Mouse (Mus musculus) lung, embryonic 14.5 days (tissue): ENCODE results near the gene Ciapin1. TPM values are rescaled to one million over a fixed set of nuclear protein-coding genes. Genes with fewer than 3 reads are reported as not detected.
A peak's percentile ranks its signal among the peaks of the same experiment; 100 is the strongest.

Experiments
- ATAC-seq: fragments of 200-750 bp; cut with Nextera tagmentation; 2 replicates; pipeline ENCODE4 v1.8.0; 2017; ENCODE audit warnings: mild to moderate bottlenecking, moderate TSS enrichment, moderate library complexity; ENCODE audit not compliant: insufficient read depth
- DNase-seq: peaks from one replicate; pipeline ENCODE4 v3.0.0-alpha.2; 2015
- H3K27ac ChIP-seq: fragments of 300-500 bp; sonication (generic); 2 replicates; pipeline ENCODE4 v1.5.1; 2014; ENCODE audit warnings: low read depth, mild to moderate bottlenecking, moderate library complexity
- H3K27me3 ChIP-seq: fragments of 300-500 bp; sonication (generic); 2 replicates; pipeline ENCODE4 v1.6.1; 2014; ENCODE audit warnings: low read length, control low read depth; ENCODE audit not compliant: insufficient read depth
- H3K36me3 ChIP-seq: fragments of 300-500 bp; sonication (generic); 2 replicates; pipeline ENCODE4 v1.6.1; 2014; ENCODE audit warnings: control low read depth; ENCODE audit not compliant: insufficient read depth
- H3K4me1 ChIP-seq: fragments of 300-500 bp; sonication (generic); 2 replicates; pipeline ENCODE4 v1.6.1; 2014; ENCODE audit warnings: antibody characterized with exemption, control low read depth; ENCODE audit not compliant: insufficient read depth
- H3K4me2 ChIP-seq: fragments of 300-500 bp; sonication (generic); 2 replicates; pipeline ENCODE4 v1.6.1; 2014; ENCODE audit warnings: mild to moderate bottlenecking
- H3K4me3 ChIP-seq: fragments of 300-500 bp; sonication (generic); 2 replicates; pipeline ENCODE4 v1.5.1; 2014; ENCODE audit warnings: low read depth, low read length
- H3K9ac ChIP-seq: fragments of 300-500 bp; sonication (generic); 2 replicates; pipeline ENCODE4 v1.6.1; 2014
- H3K9me3 ChIP-seq: fragments of 300-500 bp; sonication (generic); 2 replicates; pipeline ENCODE4 v1.6.1; 2016; ENCODE audit warnings: low read depth, low read length, control low read depth
- CTCF ChIP-seq: IDR thresholded peaks from 2 replicates; pipeline ENCODE4 v1.5.1; 2016; ENCODE audit warnings: antibody characterized with exemption, low read depth
- WGBS: fragments of 180-500 bp; shearing (Covaris S2); extraction: QIAGEN DNeasy Blood & Tissue Kit; methylation state at CpG from one replicate; pipeline ENCODE4 v1.1.7; 2014; 5-methylcytosine and 5-hydroxymethylcytosine counted together
- polyA plus RNA-seq: library from polyadenylated mRNA; unstranded; fragments of >200 nt; fragmentation: Nextera tagmentation; extraction: Ambion mirVana; gene quantifications from 2 replicates; pipeline ENCODE4 v1.2.1, GENCODE M21; 2014

Ciapin1 gene
- polyA plus RNA-seq, 1 experiment from 2014 or later = 105 TPM

GRCm38 (mm10) chr8:94874358-94874757 lies 36.2 kb upstream of the Ciapin1 start:
- H3K9ac ChIP-seq = no peak overlapping the region

GRCm38 (mm10) chr8:94872576-94872975 lies 34.4 kb upstream of the Ciapin1 start:
- 0 out of 2 replicates have a peak overlapping the region, but pooled peaks have one; percentile 8 for H3K4me3 ChIP-seq
- peaks cover 6% of the 10 kb centered on the region; the same call in 1 of the 2 replicates for H3K27me3 ChIP-seq
- TF ChIP-seq CTCF = no peak
- no peaks in the 10 kb centered on the region for H3K9me3 ChIP-seq
- no peak overlapping the region; the same call in 1 of the 2 replicates for H3K9ac ChIP-seq
- H3K4me2 ChIP-seq = peak overlapping the region; percentile 90; the same call in 1 of the 2 replicates
- H3K27ac ChIP-seq = no peak overlapping the region
- no peak for ATAC-seq
- peaks cover 38% of the 10 kb centered on the region for H3K4me1 ChIP-seq
- no peak for DNase-seq
- 0 out of 2 replicates have a peak, but pooled peaks cover 5% of the 10 kb centered on the region for H3K36me3 ChIP-seq
- WGBS = 74% methylated on average over 2 of the region's 2 CpGs

More at GRCm38 (mm10) chr8:94874358-94874757, 36.2 kb upstream of the Ciapin1 start:
- 8% methylated on average over 6 of the region's 6 CpGs for WGBS
- peak; percentile 86 for DNase-seq
- Histone ChIP-seq H3K4me2 (peak overlapping the region; percentile 94), H3K27ac (no peak overlapping the region), H3K9me3 (no peaks in the 10 kb centered on the region), H3K4me1 (peaks cover 34% of the 10 kb centered on the region), H3K36me3 (no peaks in the 10 kb centered on the region), H3K27me3 (peaks cover 6% of the 10 kb centered on the region; the same call in 1 of the 2 replicates), H3K4me3 (peak overlapping the region; percentile 70)
- TF ChIP-seq CTCF = peak; percentile 94
- ATAC-seq = no peak

GRCm38 (mm10) chr8:94872156-94872555 lies 34.0 kb upstream of the Ciapin1 start:
- ATAC-seq (no peak), DNase-seq (peak; percentile 4)
- H3K27ac ChIP-seq = no peak overlapping the region
- H3K27me3 ChIP-seq = peaks cover 6% of the 10 kb centered on the region; the same call in 1 of the 2 replicates
- no peaks in the 10 kb centered on the region for H3K9me3 ChIP-seq
- 38% methylated on average over 3 of the region's 3 CpGs for WGBS
- H3K4me3 ChIP-seq = 0 out of 2 replicates have a peak overlapping the region, but pooled peaks have one; percentile 8
- H3K9ac ChIP-seq = no peak overlapping the region; the same call in 1 of the 2 replicates
- no peak for TF ChIP-seq CTCF
- peak overlapping the region; percentile 90; the same call in 1 of the 2 replicates for H3K4me2 ChIP-seq
- 0 out of 2 replicates have a peak, but pooled peaks cover 9% of the 10 kb centered on the region for H3K36me3 ChIP-seq
- peaks cover 38% of the 10 kb centered on the region for H3K4me1 ChIP-seq

GRCm38 (mm10) chr8:94871108-94871894 lies 33.1 kb upstream of the Ciapin1 start:
- peaks cover 32% of the 10 kb centered on the region for H3K4me1 ChIP-seq

GRCm38 (mm10) chr8:94870474-94871107 lies 32.4 kb upstream of the Ciapin1 start:
- WGBS = 5% methylated on average over 22 of the region's 22 CpGs
- no peak for TF ChIP-seq CTCF
- no peak overlapping the region for H3K27ac ChIP-seq

More at GRCm38 (mm10) chr8:94871108-94871894, 33.1 kb upstream of the Ciapin1 start:
- peak overlapping the region; percentile 44 for H3K4me3 ChIP-seq
- ATAC-seq (peak; percentile 76), DNase-seq (peak; percentile 87)
- no peak for TF ChIP-seq CTCF
- no peaks in the 10 kb centered on the region for H3K9me3 ChIP-seq
- peak overlapping the region; percentile 52 for H3K9ac ChIP-seq
- peak overlapping the region; percentile 90 for H3K4me2 ChIP-seq
- peak overlapping the region; percentile 58; the same call in 1 of the 2 replicates for H3K27ac ChIP-seq
- 3% methylated on average over 6 of the region's 7 CpGs for WGBS
- peaks cover 6% of the 10 kb centered on the region; the same call in 1 of the 2 replicates for H3K27me3 ChIP-seq
- peaks cover 15% of the 10 kb centered on the region; the same call in 1 of the 2 replicates for H3K36me3 ChIP-seq

GRCm38 (mm10) chr8:94870003-94870402 lies 31.8 kb upstream of the Ciapin1 start:
- Histone ChIP-seq H3K27ac (no peak overlapping the region), H3K4me2 (peak overlapping the region; percentile 90), H3K4me3 (peak overlapping the region; percentile 44), H3K9me3 (no peaks in the 10 kb centered on the region), H3K36me3 (peaks cover 28% of the 10 kb centered on the region), H3K9ac (no peak overlapping the region), H3K4me1 (peaks cover 25% of the 10 kb centered on the region), H3K27me3 (peaks cover 3% of the 10 kb centered on the region; the same call in 1 of the 2 replicates)
- no peak for ATAC-seq
- no peak for TF ChIP-seq CTCF
- no peak for DNase-seq
- WGBS = 26% methylated on average over 4 of the region's 4 CpGs

More at GRCm38 (mm10) chr8:94870474-94871107, 32.4 kb upstream of the Ciapin1 start:
- ATAC-seq = peak; percentile 21; the same call in 1 of the 2 replicates
- Histone ChIP-seq H3K9me3 (no peaks in the 10 kb centered on the region), H3K4me2 (peak overlapping the region; percentile 90), H3K4me3 (peak overlapping the region; percentile 44), H3K36me3 (peaks cover 22% of the 10 kb centered on the region), H3K4me1 (peaks cover 31% of the 10 kb centered on the region), H3K9ac (peak overlapping the region; percentile 52), H3K27me3 (peaks cover 6% of the 10 kb centered on the region; the same call in 1 of the 2 replicates)
- peak; percentile 8 for DNase-seq

GRCm38 (mm10) chr8:94869146-94869545 lies 31.0 kb upstream of the Ciapin1 start:
- Histone ChIP-seq H3K27ac (0 out of 2 replicates have a peak overlapping the region, but pooled peaks have one; percentile 38), H3K4me1 (peaks cover 20% of the 10 kb centered on the region), H3K36me3 (peaks cover 37% of the 10 kb centered on the region), H3K4me3 (no peak overlapping the region), H3K9ac (no peak overlapping the region), H3K9me3 (no peaks in the 10 kb centered on the region), H3K4me2 (peak overlapping the region; percentile 90), H3K27me3 (no peaks in the 10 kb centered on the region)
- 48% methylated on average over 7 of the region's 7 CpGs for WGBS
- no peak for DNase-seq
- ATAC-seq = no peak
- TF ChIP-seq CTCF = no peak
